Mouse (Mus musculus) forelimb bud, embryonic 11.5 days (tissue): ENCODE measurements around the gene Gm28048.

Experiments
- DNase-seq: peaks from one replicate; pipeline ENCODE4 v3.0.0-alpha.2; 2012; ENCODE audit warnings: low read depth, low spot score

Gene Gm28048

GRCm38 (mm10) chr11:22891242-22891641 is 90.6 kb downstream of the Gm28048 start:
- DNase-seq, result no peak

GRCm38 (mm10) chr11:22889224-22889623 is 92.7 kb downstream of the Gm28048 start:
- DNase-seq, result no peak

- no peak for DNase-seq
Observed at GRCm38 (mm10) chr11:22886991-22887390, 94.9 kb downstream of the Gm28048 start.

GRCm38 (mm10) chr11:22885350-22885749 is 96.5 kb downstream of the Gm28048 start:
- no peak for DNase-seq

- no peak for DNase-seq
Observed at GRCm38 (mm10) chr11:22883676-22884075, 98.2 kb downstream of the Gm28048 start.

- DNase-seq, result no peak
Observed at GRCm38 (mm10) chr11:22882926-22883325, 99.0 kb downstream of the Gm28048 start.

GRCm38 (mm10) chr11:22880383-22881172 is 101.3 kb downstream of the Gm28048 start:
- no peak for DNase-seq

GRCm38 (mm10) chr11:22879645-22880044 is 102.2 kb downstream of the Gm28048 start:
- DNase-seq, result no peak

- no peak for DNase-seq
Observed at GRCm38 (mm10) chr11:22876680-22877330, 105.1 kb downstream of the Gm28048 start.

GRCm38 (mm10) chr11:22875279-22875678 is 106.6 kb downstream of the Gm28048 start:
- no peak for DNase-seq

- DNase-seq, result no peak
Observed at GRCm38 (mm10) chr11:22874747-22875146, 107.1 kb downstream of the Gm28048 start.

- no peak for DNase-seq
Observed at GRCm38 (mm10) chr11:22873383-22873782, 108.5 kb downstream of the Gm28048 start.

GRCm38 (mm10) chr11:22872307-22872680 is 109.6 kb downstream of the Gm28048 start:
- DNase-seq, result no peak

- no peak for DNase-seq
Observed at GRCm38 (mm10) chr11:22871628-22872306, 110.1 kb downstream of the Gm28048 start.

GRCm38 (mm10) chr11:22868582-22868981 is 113.3 kb downstream of the Gm28048 start:
- no peak for DNase-seq

- no peak for DNase-seq
Observed at GRCm38 (mm10) chr11:22867691-22868090, 114.2 kb downstream of the Gm28048 start.

GRCm38 (mm10) chr11:22865635-22866246 is 116.1 kb downstream of the Gm28048 start:
- no peak for DNase-seq

GRCm38 (mm10) chr11:22864305-22865060 is 117.4 kb downstream of the Gm28048 start:
- DNase-seq, result no peak

GRCm38 (mm10) chr11:22863581-22863980 is 118.3 kb downstream of the Gm28048 start:
- DNase-seq, result no peak

- no peak for DNase-seq
Observed at GRCm38 (mm10) chr11:22861315-22861714, 120.6 kb downstream of the Gm28048 start.
